Mouse (Mus musculus) CH12.LX (cell line): ENCODE results near the gene Ager.

Source experiments
- CTCF ChIP-seq, 2 experiments: IDR thresholded peaks in 1 of 2; conservative IDR thresholded peaks in 1 of 2; 2 replicates each; pipeline ENCODE4 v1.5.1; 2011 to 2012; ENCODE audit warnings: low read depth in 2 of 2, low read length in 2 of 2, improper control_type of control experiment in 1 of 2, inconsistent platforms in 1 of 2, mild to moderate bottlenecking in 1 of 2, moderate library complexity in 1 of 2
- GABPA ChIP-seq: IDR thresholded peaks from 2 replicates; pipeline ENCODE4 v1.6.1; 2012; ENCODE audit warnings: low read depth, low read length, improper control_type of control experiment, inconsistent platforms; ENCODE audit not compliant: insufficient replicate concordance
- MAX ChIP-seq: IDR thresholded peaks from 2 replicates; pipeline ENCODE4 v1.6.1; 2011; ENCODE audit warnings: low read length, improper control_type of control experiment
- POLR2A ChIP-seq: IDR thresholded peaks from 2 replicates; pipeline ENCODE4 v1.6.1; 2011; ENCODE audit warnings: low read depth, mild to moderate bottlenecking, improper control_type of control experiment, low read length
- RAD21 ChIP-seq: IDR thresholded peaks from 2 replicates; pipeline ENCODE4 v1.6.1; 2011; ENCODE audit warnings: low read depth, mild to moderate bottlenecking, low read length, improper control_type of control experiment, moderate library complexity
- ZMIZ1 ChIP-seq: IDR thresholded peaks from 2 replicates; pipeline ENCODE4 v1.6.1; 2012; ENCODE audit warnings: low read depth, mild to moderate bottlenecking, inconsistent platforms, low read length, improper control_type of control experiment

DNA sequence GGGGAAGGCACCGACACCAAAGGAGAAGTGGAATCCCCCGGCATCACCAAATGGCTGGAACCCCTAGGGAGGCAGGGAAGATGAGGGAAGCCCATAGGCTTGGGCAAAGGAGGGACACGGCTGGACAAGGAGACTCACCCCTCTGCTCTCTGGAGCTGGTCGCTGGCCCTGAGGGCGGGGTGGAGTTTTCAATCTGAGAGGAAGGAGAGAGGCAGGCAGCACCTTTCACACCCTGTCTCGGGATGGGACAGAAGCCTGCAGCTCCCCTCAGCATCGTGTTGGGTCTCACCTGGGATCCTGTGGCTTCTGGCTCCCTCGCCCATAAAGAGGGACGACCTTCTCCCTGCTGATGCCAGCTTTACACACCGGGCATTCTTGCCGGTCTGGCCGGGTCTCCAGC is 4.1 kb downstream of the Ager start:
- no peak for TF ChIP-seq ZMIZ1
- TF ChIP-seq POLR2A = no peak
- no peak for TF ChIP-seq RAD21
- no peak for TF ChIP-seq GABPA
- no peak for TF ChIP-seq CTCF (conservative IDR thresholded peaks at IDR 0.05 in 1 of 2, IDR thresholded peaks at IDR 0.05 in 1 of 2; ENCODE audit: low read depth in 2 of 2, low read length in 2 of 2)
- TF ChIP-seq MAX = no peak
